Mouse (Mus musculus): ENCODE data around the gene Tppp2. TPM values are rescaled to one million over a fixed set of nuclear protein-coding genes. Genes with fewer than 3 reads are reported as not detected.

Gene Tppp2
- total and polyA plus RNA-seq, 3 experiments = not detected

- Histone ChIP-seq H3K4me3 (replicated peaks in 1 of 3; ENCODE audit: low read depth in 2 of 3, low read length in 2 of 3, poor library complexity in 1 of 3) (no peak overlapping the region), H3K9ac (ENCODE audit: insufficient read depth, low read depth) (no peak overlapping the region), H3K4me2 (ENCODE audit: insufficient read depth, low read depth, poor library complexity, severe bottlenecking) (no peak overlapping the region), H3K79me2 (replicated peaks; ENCODE audit: control insufficient read depth, extremely low read depth, insufficient read depth, poor library complexity, severe bottlenecking) (no peaks in the 10 kb centered on the region), H3K9me3 (replicated peaks; ENCODE audit: low read length) (no peaks in the 10 kb centered on the region), H3K27me3 (replicated peaks) (peaks cover 6% of the 10 kb centered on the region), H3K36me3 (replicated peaks in 1 of 2; ENCODE audit: control insufficient read depth in 1 of 2, insufficient read depth in 1 of 2, low read length in 1 of 2) (no peaks in the 10 kb centered on the region), H3K27ac (ENCODE audit: insufficient read depth, low read depth) (no peak overlapping the region), H3K4me1 (ENCODE audit: control insufficient read depth in 1 of 2, insufficient read depth in 2 of 2) (peaks cover 9 to 22% of the 10 kb centered on the region in 2 experiments)
- no peak for DNase-seq (ENCODE audit: extremely low read depth)
- TF ChIP-seq NELFE (IDR thresholded peaks at IDR 0.05; ENCODE audit: low read depth, low read length) = no peak
- no peak for TF ChIP-seq RCOR1 (conservative IDR thresholded peaks at IDR 0.05; ENCODE audit: low read depth, low read length)
- no peak for TF ChIP-seq MAFK (IDR thresholded peaks at IDR 0.05; ENCODE audit: insufficient replicate concordance, low read length)
- TF ChIP-seq JUN (IDR thresholded peaks at IDR 0.05; ENCODE audit: insufficient read depth, low read depth, low read length) = no peak
- no peak for TF ChIP-seq RAD21 (IDR thresholded peaks at IDR 0.05; ENCODE audit: low read depth, low read length)
- TF ChIP-seq UBTF (IDR thresholded peaks at IDR 0.05; ENCODE audit: low read depth, low read length) = no peak
- no peak for TF ChIP-seq TBP (conservative IDR thresholded peaks at IDR 0.05; ENCODE audit: low read depth, low read length)
- TF ChIP-seq IRF4 (IDR thresholded peaks at IDR 0.05; ENCODE audit: low read depth, low read length) = no peak
- TF ChIP-seq ZKSCAN1 (IDR thresholded peaks at IDR 0.05; ENCODE audit: borderline replicate concordance, low read depth, low read length) = no peak
- no peak for TF ChIP-seq TCF12 (IDR thresholded peaks at IDR 0.05; ENCODE audit: low read depth, low read length)
- TF ChIP-seq JUND (conservative IDR thresholded peaks at IDR 0.05; ENCODE audit: low read depth, low read length) = no peak
- TF ChIP-seq MXI1 (IDR thresholded peaks at IDR 0.05; ENCODE audit: low read depth, low read length) = no peak
- TF ChIP-seq GABPA (IDR thresholded peaks at IDR 0.05; ENCODE audit: insufficient replicate concordance, low read depth, low read length) = no peak
- TF ChIP-seq KAT2A (IDR thresholded peaks at IDR 0.05; ENCODE audit: insufficient replicate concordance, low read length) = no peak
- in situ Hi-C loops (cut with MboI; ENCODE audit: low pct_ligation_motif_present, low pct_unique_long_range_greater_than_20kb, low sequenced_read_pairs) (loop anchor here (25.0 kb wide), 1 partner anchor 421 kb away; the partner anchor contains the start of gene Sall2), dilution Hi-C loops (cut with MboI; ENCODE audit: extremely low pct_ligation_motif_present, extremely low pct_unique_long_range_greater_than_20kb, low sequenced_read_pairs) (no loop called here)
Measured at GRCm38 (mm10) chr14:51916539-51916938, 1.7 kb upstream of the Tppp2 start.

GRCm38 (mm10) chr14:51918966-51919365 is 741 bp downstream of the Tppp2 start:
- Histone ChIP-seq H3K9ac (ENCODE audit: insufficient read depth, low read depth) (no peak overlapping the region), H3K27me3 (replicated peaks) (peaks cover 2% of the 10 kb centered on the region), H3K4me1 (ENCODE audit: control insufficient read depth in 1 of 2, insufficient read depth in 2 of 2) (peaks cover 9 to 27% of the 10 kb centered on the region in 2 experiments), H3K79me2 (replicated peaks; ENCODE audit: control insufficient read depth, extremely low read depth, insufficient read depth, poor library complexity, severe bottlenecking) (no peaks in the 10 kb centered on the region), H3K9me3 (replicated peaks; ENCODE audit: low read length) (no peaks in the 10 kb centered on the region), H3K4me3 (replicated peaks in 1 of 3; ENCODE audit: low read depth in 2 of 3, low read length in 2 of 3, poor library complexity in 1 of 3) (no peak overlapping the region), H3K27ac (ENCODE audit: insufficient read depth, low read depth) (no peak overlapping the region), H3K4me2 (ENCODE audit: insufficient read depth, low read depth, poor library complexity, severe bottlenecking) (no peak overlapping the region), H3K36me3 (replicated peaks in 1 of 2; ENCODE audit: control insufficient read depth in 1 of 2, insufficient read depth in 1 of 2, low read length in 1 of 2) (no peaks in the 10 kb centered on the region)
- dilution Hi-C loops (cut with MboI; ENCODE audit: extremely low pct_ligation_motif_present, extremely low pct_unique_long_range_greater_than_20kb, low sequenced_read_pairs) (no loop called here), in situ Hi-C loops (cut with MboI; ENCODE audit: low pct_ligation_motif_present, low pct_unique_long_range_greater_than_20kb, low sequenced_read_pairs) (loop anchor here (25.0 kb wide), 1 partner anchor 418 kb away; the partner anchor contains the start of gene Sall2)
- TF ChIP-seq HCFC1 (IDR thresholded peaks at IDR 0.05; ENCODE audit: low read depth, low read length) = no peak
- no peak for TF ChIP-seq ZC3H11A (IDR thresholded peaks at IDR 0.05; ENCODE audit: low read depth, low read length)
- TF ChIP-seq PAX5 (IDR thresholded peaks at IDR 0.05; ENCODE audit: low read length) = no peak
- no peak for TF ChIP-seq JUND (conservative IDR thresholded peaks at IDR 0.05; ENCODE audit: low read depth, low read length)
- no peak for TF ChIP-seq POLR2A (IDR thresholded peaks at IDR 0.05; ENCODE audit: low read depth, low read length)
- no peak for TF ChIP-seq CHD2 (IDR thresholded peaks at IDR 0.05; ENCODE audit: low read length)
- TF ChIP-seq IRF4 (IDR thresholded peaks at IDR 0.05; ENCODE audit: low read depth, low read length) = no peak
- TF ChIP-seq MAZ (IDR thresholded peaks at IDR 0.05; ENCODE audit: low read depth, low read length) = no peak
- TF ChIP-seq CTCF (conservative IDR thresholded peaks at IDR 0.05 in 1 of 2, IDR thresholded peaks at IDR 0.05 in 1 of 2; ENCODE audit: low read depth in 2 of 2, low read length in 2 of 2) = no peak
- DNase-seq (ENCODE audit: extremely low read depth) = no peak
